8 mouse cellular contexts compared by ENCODE assay signal in genomic region chr12:79988401-79989358, GRCm38 (mm10).
DNase-seq lines count a peak whose midpoint lies in the region; ATAC-seq and TF ChIP-seq lines count a peak whose summit lies in the region.

No protein-coding gene starts in this region.

- no peaks in the 10 kb centered on the region for H3K9me3 ChIP-seq in intestine, embryonic 16.5 days (ENCODE audit: control insufficient read depth, low read length)
- no peaks in the 10 kb centered on the region for H3K9me3 ChIP-seq in stomach, embryonic 14.5 days (ENCODE audit: control insufficient read depth, low read depth, low read length)

- ATAC-seq in intestine, embryonic 16.5 days, result no peak
- no peak for ATAC-seq in stomach, embryonic 14.5 days (ENCODE audit: insufficient number of reproducible peaks, insufficient read depth, low FRiP score, low read depth)

- TF ChIP-seq CTCF in gastrocnemius, adult 2 months (IDR thresholded peaks at IDR 0.05), result no peak

- no peaks in the 10 kb centered on the region for H3K36me3 ChIP-seq in intestine, embryonic 16.5 days (ENCODE audit: control insufficient read depth, insufficient read depth, low read length)
- no peaks in the 10 kb centered on the region for H3K36me3 ChIP-seq in stomach, embryonic 14.5 days (ENCODE audit: control insufficient read depth, insufficient read depth, low read length)

- peak overlapping the region; percentile 3; the same call in 1 of the 2 replicates for H3K27ac ChIP-seq in gastrocnemius, adult 2 months
- H3K27ac ChIP-seq in intestine, embryonic 16.5 days (ENCODE audit: low read length), result peak overlapping the region; percentile 81
- peak overlapping the region; percentile 92 for H3K27ac ChIP-seq in stomach, embryonic 14.5 days (ENCODE audit: low read length)

- peaks cover 51% of the 10 kb centered on the region for H3K4me1 ChIP-seq in intestine, embryonic 16.5 days (ENCODE audit: control insufficient read depth, insufficient read depth, low read length)
- peaks cover 72% of the 10 kb centered on the region for H3K4me1 ChIP-seq in stomach, embryonic 14.5 days (ENCODE audit: control insufficient read depth, insufficient read depth, low read length)

- DNase-seq in gastrocnemius, adult 2 months, result no peak
- no peak for DNase-seq in gastrocnemius, postnatal 10 days
- DNase-seq in right cerebral cortex, postnatal 4 days, result peak; percentile 67
- no peak for DNase-seq in right cerebral cortex, adult 2 months (ENCODE audit: low spot score in 2 of 2)
- no peak for DNase-seq in left cerebral cortex, adult 9 months (ENCODE audit: low spot score in 2 of 2)
- DNase-seq in lung, postnatal 36 days, result no peak

- H3K9ac ChIP-seq in intestine, embryonic 16.5 days (ENCODE audit: low read depth, low read length), result peak overlapping the region; percentile 31
- H3K9ac ChIP-seq in stomach, embryonic 14.5 days (replicated peaks; ENCODE audit: low read depth, low read length), result no peak overlapping the region

- no peak overlapping the region for H3K4me3 ChIP-seq in gastrocnemius, adult 2 months
- no peak overlapping the region for H3K4me3 ChIP-seq in intestine, embryonic 16.5 days (ENCODE audit: low read length)
- H3K4me3 ChIP-seq in stomach, embryonic 14.5 days (ENCODE audit: low read depth, low read length), result no peak overlapping the region

- H3K4me2 ChIP-seq in intestine, embryonic 16.5 days (ENCODE audit: low read depth, low read length), result no peak overlapping the region
- no peak overlapping the region for H3K4me2 ChIP-seq in stomach, embryonic 14.5 days (replicated peaks; ENCODE audit: low read depth, low read length)

- intact Hi-C loops in gastrocnemius, adult 2 months (cut with DNase I), result no loop called here

- WGBS in intestine, embryonic 16.5 days, result 62% methylated on average over 11 of the region's 11 CpGs
- WGBS in stomach, embryonic 14.5 days, result 61% methylated on average over 11 of the region's 11 CpGs

- H3K27me3 ChIP-seq in intestine, embryonic 16.5 days (replicated peaks; ENCODE audit: control insufficient read depth, insufficient read depth, low read length), result no peaks in the 10 kb centered on the region
- H3K27me3 ChIP-seq in stomach, embryonic 14.5 days (ENCODE audit: control insufficient read depth, insufficient read depth, low read length), result no peaks in the 10 kb centered on the region

Comparison
In these comparisons a context has a peak if more than half of its experiments do, and no peak if none do; other contexts are left out.
1. H3K27ac ChIP-seq: peak in every context shown above with its lines; median percentile 92 in stomach, embryonic 14.5 days; 81 in intestine, embryonic 16.5 days; 3 in gastrocnemius, adult 2 months.